Mouse (Mus musculus) midbrain, embryonic 16.5 days (tissue): ENCODE measurements around the gene Pan3. TPM values are rescaled to one million over a fixed set of nuclear protein-coding genes. Genes with fewer than 3 reads are reported as not detected.

Source experiments
- ATAC-seq: fragments of 200-750 bp; cut with Nextera tagmentation; 2 replicates; pipeline ENCODE4 v1.8.0; 2017; ENCODE audit warnings: moderate TSS enrichment
- H3K27ac ChIP-seq: fragments of 300-500 bp; sonication (generic); 2 replicates; pipeline ENCODE4 v1.5.1; 2014; ENCODE audit warnings: mild to moderate bottlenecking, low read length, mixed read lengths
- H3K27me3 ChIP-seq: fragments of 300-500 bp; sonication (generic); 2 replicates; pipeline ENCODE4 v1.6.1; 2014; ENCODE audit warnings: low read depth, low read length, mixed read lengths; ENCODE audit not compliant: control insufficient read depth, insufficient read depth
- H3K36me3 ChIP-seq: fragments of 300-500 bp; sonication (generic); 2 replicates; pipeline ENCODE4 v1.6.1; 2014; ENCODE audit warnings: mild to moderate bottlenecking, low read length, moderate library complexity, mixed read lengths; ENCODE audit not compliant: control insufficient read depth, insufficient read depth
- H3K4me1 ChIP-seq: fragments of 300-500 bp; sonication (generic); 2 replicates; pipeline ENCODE4 v1.6.1; 2014; ENCODE audit warnings: mild to moderate bottlenecking, low read length, mixed read lengths; ENCODE audit not compliant: control insufficient read depth, insufficient read depth
- H3K4me2 ChIP-seq: fragments of 300-500 bp; sonication (generic); 2 replicates; pipeline ENCODE4 v1.6.1; 2014; ENCODE audit warnings: mild to moderate bottlenecking, low read length, mixed read lengths
- H3K4me3 ChIP-seq: fragments of 300-500 bp; sonication (generic); 2 replicates; pipeline ENCODE4 v1.5.1; 2014; ENCODE audit warnings: low read depth, mild to moderate bottlenecking, low read length, moderate library complexity, mixed read lengths
- H3K9ac ChIP-seq: fragments of 300-500 bp; sonication (generic); 2 replicates; pipeline ENCODE4 v1.6.1; 2014; ENCODE audit warnings: low read depth, low read length, mixed read lengths
- H3K9me3 ChIP-seq: fragments of 300-500 bp; sonication (generic); replicated peaks from 2 replicates; pipeline ENCODE4 v1.6.1; 2014; ENCODE audit warnings: mild to moderate bottlenecking, low read length, mixed read lengths; ENCODE audit not compliant: control insufficient read depth, poor library complexity, severe bottlenecking
- WGBS: fragments of 180-500 bp; shearing (Covaris S2); extraction: QIAGEN DNeasy Blood & Tissue Kit; methylation state at CpG from one replicate; pipeline ENCODE4 v1.1.7; 2014; 5-methylcytosine and 5-hydroxymethylcytosine counted together
- polyA plus RNA-seq: library from polyadenylated mRNA; unstranded; fragments of >200 nt; fragmentation: Nextera tagmentation; extraction: Ambion mirVana; gene quantifications from 2 replicates; pipeline ENCODE4 v1.2.1, GENCODE M21; 2015

Pan3 gene
- polyA plus RNA-seq, 1 experiment from 2014 or later: 61.1 TPM

- no peak overlapping the region for H3K27ac ChIP-seq
- H3K9ac ChIP-seq: no peak overlapping the region
- no peak for ATAC-seq
- H3K4me3 ChIP-seq: no peak overlapping the region
- H3K9me3 ChIP-seq: no peaks in the 10 kb centered on the region
- no peaks in the 10 kb centered on the region for H3K36me3 ChIP-seq
- H3K4me2 ChIP-seq: no peak overlapping the region
- WGBS: 93% methylated on average over 7 of the region's 7 CpGs
- H3K27me3 ChIP-seq: no peaks in the 10 kb centered on the region
- H3K4me1 ChIP-seq: peaks cover 4% of the 10 kb centered on the region
Measured at GRCm38 (mm10) chr5:147565444-147565843, 135.5 kb downstream of the Pan3 start.

DNA sequence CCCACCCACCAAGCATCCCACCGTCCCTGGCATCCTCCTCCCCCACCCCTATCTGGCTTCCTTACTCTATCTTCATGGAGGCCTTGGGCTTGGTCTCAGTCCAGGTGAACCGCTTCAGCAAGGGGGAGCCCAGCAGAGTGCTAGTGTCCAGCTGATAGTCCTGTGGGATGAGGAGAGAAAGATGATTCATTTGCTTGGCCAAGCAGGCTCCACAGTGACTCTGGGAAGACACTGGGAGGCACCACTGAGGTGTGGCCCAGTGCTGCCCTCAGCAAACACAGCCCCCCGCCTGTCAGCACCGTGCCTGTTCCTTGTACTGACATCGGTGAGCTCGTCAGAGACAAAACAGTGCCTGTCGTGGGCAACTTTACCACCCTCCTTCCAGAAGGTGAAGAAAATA is 136.4 kb downstream of the Pan3 start:
- no peaks in the 10 kb centered on the region for H3K27me3 ChIP-seq
- H3K4me3 ChIP-seq: no peak overlapping the region
- WGBS: 67% methylated on average over 7 of the region's 7 CpGs
- no peak for ATAC-seq
- no peak overlapping the region for H3K9ac ChIP-seq
- H3K27ac ChIP-seq: no peak overlapping the region
- H3K36me3 ChIP-seq: no peaks in the 10 kb centered on the region
- no peaks in the 10 kb centered on the region for H3K9me3 ChIP-seq
- no peak overlapping the region for H3K4me2 ChIP-seq
- peaks cover 4% of the 10 kb centered on the region for H3K4me1 ChIP-seq

DNA sequence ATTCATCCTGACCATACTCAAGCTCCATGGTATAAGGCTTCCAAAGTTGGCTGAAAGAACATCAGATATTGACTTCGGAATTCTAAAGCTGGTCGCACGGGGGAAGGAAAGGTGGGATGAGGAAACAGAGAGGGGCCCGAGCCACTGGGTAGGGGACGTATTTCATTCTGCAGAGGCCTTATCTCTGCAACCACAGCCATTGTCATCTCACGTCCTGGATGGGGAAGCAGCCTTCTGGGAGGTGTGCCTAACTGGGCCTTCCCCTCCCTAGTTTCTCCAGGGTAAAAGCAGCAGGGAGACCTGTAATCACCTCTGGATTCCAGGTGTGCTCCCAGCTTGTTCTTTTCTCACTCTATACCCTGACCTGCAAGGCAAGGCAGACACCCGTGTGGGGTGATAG is 142.7 kb downstream of the Pan3 start:
- Histone ChIP-seq H3K27ac (no peak overlapping the region), H3K4me2 (no peak overlapping the region), H3K4me1 (no peaks in the 10 kb centered on the region), H3K36me3 (no peaks in the 10 kb centered on the region), H3K27me3 (no peaks in the 10 kb centered on the region), H3K9ac (no peak overlapping the region), H3K4me3 (no peak overlapping the region), H3K9me3 (no peaks in the 10 kb centered on the region)
- 92% methylated on average over 7 of the region's 7 CpGs for WGBS
- ATAC-seq: no peak

- no peak for ATAC-seq
- 81% methylated on average over 1 of the region's 1 CpGs for WGBS
- no peaks in the 10 kb centered on the region for H3K36me3 ChIP-seq
- H3K27me3 ChIP-seq: no peaks in the 10 kb centered on the region
- H3K4me1 ChIP-seq: no peaks in the 10 kb centered on the region
- H3K27ac ChIP-seq: no peak overlapping the region
- H3K4me2 ChIP-seq: no peak overlapping the region
- no peak overlapping the region for H3K4me3 ChIP-seq
- H3K9me3 ChIP-seq: no peaks in the 10 kb centered on the region
- no peak overlapping the region for H3K9ac ChIP-seq
Measured at GRCm38 (mm10) chr5:147573555-147573954, 143.6 kb downstream of the Pan3 start.

GRCm38 (mm10) chr5:147574517-147574916 is 144.6 kb downstream of the Pan3 start:
- Histone ChIP-seq H3K4me3 (no peak overlapping the region), H3K36me3 (no peaks in the 10 kb centered on the region), H3K9me3 (no peaks in the 10 kb centered on the region), H3K4me1 (no peaks in the 10 kb centered on the region), H3K9ac (no peak overlapping the region), H3K27me3 (no peaks in the 10 kb centered on the region), H3K4me2 (no peak overlapping the region), H3K27ac (no peak overlapping the region)
- WGBS: 71% methylated on average over 8 of the region's 8 CpGs
- no peak for ATAC-seq

DNA sequence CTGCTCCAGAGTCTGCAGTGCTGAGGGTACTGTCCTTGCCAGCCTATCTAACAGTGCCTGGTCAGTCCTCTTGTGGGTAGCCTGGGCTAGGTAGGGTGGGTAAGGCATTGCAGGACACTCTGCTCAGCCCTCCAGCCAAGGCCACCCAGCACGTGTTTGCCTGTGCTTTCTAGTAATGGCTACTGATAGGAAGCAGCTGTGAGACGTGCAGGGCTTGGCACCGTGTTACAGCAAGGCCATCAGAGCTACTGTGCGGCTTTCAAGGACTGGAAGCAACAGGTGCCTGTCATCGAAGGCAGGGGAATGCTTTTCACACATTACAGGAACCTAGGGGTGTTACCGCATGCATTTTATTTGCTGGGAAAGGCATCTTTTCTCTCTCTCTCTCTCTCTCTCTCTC is 147.0 kb downstream of the Pan3 start:
- no peak for ATAC-seq
- H3K27ac ChIP-seq: no peak overlapping the region
- no peak overlapping the region for H3K9ac ChIP-seq
- no peaks in the 10 kb centered on the region for H3K36me3 ChIP-seq
- 86% methylated on average over 6 of the region's 6 CpGs for WGBS
- no peaks in the 10 kb centered on the region for H3K9me3 ChIP-seq
- no peaks in the 10 kb centered on the region for H3K4me1 ChIP-seq
- no peak overlapping the region for H3K4me2 ChIP-seq
- no peak overlapping the region for H3K4me3 ChIP-seq
- H3K27me3 ChIP-seq: no peaks in the 10 kb centered on the region

GRCm38 (mm10) chr5:147579148-147579547 is 149.2 kb downstream of the Pan3 start:
- H3K9ac ChIP-seq: no peak overlapping the region
- no peaks in the 10 kb centered on the region for H3K9me3 ChIP-seq
- H3K4me3 ChIP-seq: no peak overlapping the region
- no peak for ATAC-seq
- H3K36me3 ChIP-seq: no peaks in the 10 kb centered on the region
- no peaks in the 10 kb centered on the region for H3K27me3 ChIP-seq
- H3K4me1 ChIP-seq: no peaks in the 10 kb centered on the region
- no peak overlapping the region for H3K4me2 ChIP-seq
- no peak overlapping the region for H3K27ac ChIP-seq
- WGBS: 95% methylated on average over 7 of the region's 7 CpGs

DNA sequence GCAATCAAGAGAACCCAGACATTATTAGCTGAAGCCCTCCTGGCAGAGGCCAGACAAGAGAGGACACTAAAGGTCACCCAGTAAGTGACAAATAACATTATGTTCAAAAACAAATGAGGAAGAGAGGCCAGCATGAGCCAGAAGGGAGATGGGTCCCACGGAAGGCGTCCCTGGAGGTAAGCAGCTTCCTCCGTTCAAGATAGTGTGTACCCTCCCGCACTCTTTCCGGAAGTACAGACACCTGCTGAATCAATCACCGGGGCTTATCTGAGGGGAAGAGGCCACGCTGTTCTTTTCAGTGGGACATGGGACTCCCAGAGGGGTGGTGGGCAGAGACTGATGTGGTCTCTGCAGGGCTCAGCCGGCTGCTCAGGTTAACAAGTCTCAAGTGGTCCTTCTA is 149.7 kb downstream of the Pan3 start:
- no peak overlapping the region for H3K27ac ChIP-seq

GRCm38 (mm10) chr5:147580181-147580580 is 150.2 kb downstream of the Pan3 start:
- no peak for ATAC-seq
- H3K4me2 ChIP-seq: no peak overlapping the region
- H3K4me1 ChIP-seq: no peaks in the 10 kb centered on the region
- H3K4me3 ChIP-seq: no peak overlapping the region
- WGBS: 90% methylated on average over 13 of the region's 13 CpGs
- H3K27ac ChIP-seq: no peak overlapping the region
- H3K36me3 ChIP-seq: no peaks in the 10 kb centered on the region
- H3K9me3 ChIP-seq: no peaks in the 10 kb centered on the region
- H3K27me3 ChIP-seq: no peaks in the 10 kb centered on the region
- no peak overlapping the region for H3K9ac ChIP-seq

More for the DNA sequence above, 149.7 kb downstream of the Pan3 start:
- Histone ChIP-seq H3K4me1 (no peaks in the 10 kb centered on the region), H3K27me3 (no peaks in the 10 kb centered on the region), H3K4me3 (no peak overlapping the region), H3K4me2 (no peak overlapping the region), H3K9me3 (no peaks in the 10 kb centered on the region), H3K9ac (no peak overlapping the region), H3K36me3 (no peaks in the 10 kb centered on the region)
- ATAC-seq: no peak
- 88% methylated on average over 8 of the region's 8 CpGs for WGBS
